Mouse (Mus musculus): ENCODE measurements around the gene 2610028H24Rik.

DNA sequence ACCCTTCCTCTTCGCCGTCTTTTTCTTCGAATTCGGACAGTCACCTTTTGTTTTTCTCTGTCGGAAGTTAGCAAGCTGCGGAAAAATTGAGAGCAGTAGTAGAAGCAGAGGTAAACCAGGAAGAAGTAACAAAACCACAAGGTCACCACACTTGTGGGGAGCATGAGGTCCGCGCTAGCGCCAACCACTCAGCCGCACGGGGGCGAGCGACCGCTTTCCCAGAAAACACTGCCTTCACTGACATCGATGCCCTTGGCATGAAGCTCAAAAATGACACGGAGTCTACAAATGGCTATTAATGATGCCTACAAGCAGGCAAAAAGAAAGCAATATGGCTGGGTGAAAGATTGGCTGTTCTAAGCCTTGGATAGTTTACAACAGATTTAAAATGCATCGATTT lies 8.6 kb upstream of the 2610028H24Rik start, which contains the start of gene AC141477.1:
- TF ChIP-seq CTCF (conservative IDR thresholded peaks at IDR 0.05; ENCODE audit: insufficient read depth, insufficient read length, low read depth, low read length) = no peak
- TF ChIP-seq POLR2A (IDR thresholded peaks at IDR 0.05; ENCODE audit: low read depth, low read length) = no peak

All from kidney, adult 2 months (tissue).